Mouse (Mus musculus) frontal cortex, postnatal 14 days (tissue): ENCODE measurements around the gene Rin2.
"Not testable (repeated sequence)": the region's sequence is repeated elsewhere in the genome, so short reads cannot be mapped to it uniquely, and the experiment has no call there.

Experiments used
- DNase-seq, 2 experiments: peaks; one replicate each; pipeline ENCODE4 v3.0.0; 2022; ENCODE audit warnings: low spot score in 2 of 2

The Rin2 gene

GRCm38 (mm10) chr2:145893756-145894155 is 218.7 kb downstream of the Rin2 start:
- no peak for DNase-seq

DNA sequence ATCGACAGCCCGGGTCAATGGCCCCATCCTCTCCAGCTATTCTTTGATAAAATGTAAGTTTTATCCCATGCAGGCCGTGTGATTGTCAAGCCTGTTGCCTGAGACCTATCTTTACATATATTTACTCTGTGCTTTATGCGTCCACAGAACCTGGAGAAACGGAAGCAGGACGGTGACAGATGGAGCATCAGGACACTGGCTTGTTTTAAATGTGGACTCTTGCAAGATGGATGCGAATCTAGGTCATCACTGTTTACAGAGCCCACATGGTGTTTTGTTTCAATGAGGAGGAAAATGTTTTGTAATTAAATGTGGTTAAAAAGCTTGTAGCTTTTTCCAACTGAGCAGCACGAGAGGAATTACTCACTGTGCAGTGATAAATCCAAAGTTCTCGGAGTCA is 223.1 kb downstream of the Rin2 start:
- no peak for DNase-seq

DNA sequence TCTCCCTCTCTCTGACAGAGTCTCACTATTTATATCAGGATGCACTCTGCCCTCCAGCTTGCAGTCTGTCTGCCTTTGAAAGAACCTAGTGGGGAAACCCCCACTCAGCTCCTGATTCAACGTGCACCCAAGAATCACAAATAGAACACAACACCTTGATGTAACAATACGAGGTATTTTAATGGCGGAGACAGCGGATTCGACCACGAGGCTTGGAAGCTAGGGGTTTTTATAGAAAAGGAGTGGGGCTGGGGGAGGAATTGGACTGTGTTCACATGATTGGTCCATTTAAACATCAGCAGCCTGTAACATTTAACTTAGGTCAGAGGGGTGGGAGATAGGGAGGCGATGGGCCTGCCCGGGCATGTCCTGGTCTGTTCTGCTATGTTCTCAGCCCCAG is 225.3 kb downstream of the Rin2 start:
- not testable (repeated sequence) for DNase-seq

DNA sequence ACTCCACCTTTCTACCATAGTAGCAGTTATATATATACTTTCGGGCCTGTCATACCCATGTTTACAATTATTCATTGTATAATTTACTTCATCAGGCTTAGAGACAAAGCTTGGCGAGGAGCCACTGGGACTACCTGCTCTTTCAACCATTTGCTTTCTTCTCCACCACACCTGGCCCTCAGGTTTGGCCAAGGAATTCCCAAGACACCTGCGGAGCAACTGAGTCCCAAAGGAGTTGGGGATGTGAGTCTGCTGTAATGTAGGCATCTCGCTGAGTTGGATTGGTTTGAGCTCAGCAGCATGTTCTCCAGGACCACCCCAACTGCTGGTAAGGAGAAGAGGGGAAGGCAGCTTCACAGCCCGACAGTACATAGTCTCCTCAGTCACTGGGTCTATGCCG is 226.8 kb downstream of the Rin2 start, which contains the start of gene Naa20:
Gene Naa20, plus strand, starts transcription at position 239 of the 400 bp plus-strand sequence.
- no peak for DNase-seq

DNA sequence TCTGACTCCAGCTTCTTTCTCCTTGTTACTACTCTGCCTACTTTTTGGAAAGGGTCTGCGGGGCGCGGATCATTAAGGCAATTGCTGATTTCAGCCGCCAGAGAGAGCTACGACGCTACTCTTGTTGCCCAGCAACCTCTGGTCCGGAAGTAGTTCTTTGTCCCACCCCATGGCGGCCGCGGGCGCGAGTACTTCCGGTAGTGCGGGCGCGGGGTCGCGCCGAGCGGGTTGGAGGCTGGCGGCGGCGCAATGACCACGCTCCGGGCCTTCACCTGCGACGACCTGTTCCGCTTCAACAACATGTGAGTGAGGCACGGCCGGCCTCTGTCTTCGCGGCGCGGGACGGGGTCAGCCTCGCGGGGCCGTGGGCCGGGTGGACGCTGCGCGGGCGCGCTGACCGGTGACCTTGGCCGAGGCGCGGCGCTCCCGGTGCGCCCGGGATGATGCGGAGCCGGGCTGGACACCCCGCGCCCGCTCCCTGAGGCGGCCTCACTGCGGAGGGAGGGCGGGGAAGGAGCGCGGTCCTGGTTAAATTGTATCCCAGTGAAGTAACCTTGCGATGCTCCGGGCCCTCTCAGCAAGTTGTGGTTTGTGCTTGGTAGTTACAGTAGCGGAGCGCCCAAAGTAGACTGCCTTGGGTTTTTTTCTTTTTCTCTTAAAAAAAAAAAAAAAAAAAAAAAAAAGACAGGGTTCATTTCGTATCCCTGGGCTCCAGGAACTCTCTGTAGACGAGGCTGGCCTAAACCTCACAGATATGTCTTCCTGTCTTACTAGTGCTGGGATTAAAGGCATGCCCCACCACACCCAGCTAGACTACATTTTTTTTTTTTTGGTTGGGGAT is 228.3 kb downstream of the Rin2 start:
- peak; percentile 83 to 88 for DNase-seq

DNA sequence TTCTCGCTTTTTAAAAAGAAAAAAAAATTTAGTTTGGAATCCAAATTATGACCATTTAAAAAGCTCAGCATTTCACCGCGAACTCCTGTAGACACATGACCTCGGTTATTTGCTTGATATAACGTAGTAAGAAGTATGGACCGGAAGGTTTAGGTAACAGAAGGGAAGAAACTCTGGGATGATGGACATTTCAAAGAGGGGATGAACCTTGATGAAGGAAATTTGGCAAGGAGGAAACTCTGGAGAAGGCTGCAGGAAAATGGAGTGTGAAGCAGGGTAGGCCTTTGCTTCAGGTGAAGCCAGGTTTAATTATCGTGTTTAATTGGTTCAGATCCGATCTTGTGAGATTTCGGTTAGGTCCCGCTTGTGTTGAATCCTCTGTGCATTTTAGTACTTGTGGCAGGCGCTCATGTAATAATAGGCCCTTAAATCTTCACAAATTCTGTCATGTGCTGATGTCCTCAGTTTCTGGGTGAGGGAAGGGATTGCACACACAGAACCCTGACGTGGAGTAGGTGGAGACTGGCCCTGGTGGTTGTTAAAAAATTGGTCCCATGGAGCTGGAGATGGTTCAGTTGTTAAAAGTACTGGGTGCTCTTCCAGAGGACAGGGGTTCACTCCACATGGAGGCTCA is 229.1 kb downstream of the Rin2 start:
- no peak for DNase-seq

DNA sequence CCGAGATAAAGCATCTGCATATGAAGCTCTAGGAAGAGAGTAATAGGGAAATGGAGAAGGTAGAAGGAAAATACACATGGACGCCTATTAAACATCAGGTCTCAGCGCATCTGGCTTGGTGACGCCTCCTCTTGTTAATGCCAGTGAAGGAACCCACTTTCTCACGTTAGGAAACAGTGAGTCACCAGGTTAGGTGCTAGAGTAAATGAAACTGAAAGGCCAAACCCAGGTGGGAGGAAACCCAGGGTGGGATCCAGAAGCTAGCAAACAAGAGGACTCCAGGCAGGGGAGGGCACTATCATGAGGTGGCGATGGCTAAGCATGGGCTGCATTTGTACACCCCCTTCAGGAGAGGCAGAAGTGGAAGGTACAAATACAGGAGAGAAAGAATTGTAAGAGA is 230.1 kb downstream of the Rin2 start:
- no peak for DNase-seq

DNA sequence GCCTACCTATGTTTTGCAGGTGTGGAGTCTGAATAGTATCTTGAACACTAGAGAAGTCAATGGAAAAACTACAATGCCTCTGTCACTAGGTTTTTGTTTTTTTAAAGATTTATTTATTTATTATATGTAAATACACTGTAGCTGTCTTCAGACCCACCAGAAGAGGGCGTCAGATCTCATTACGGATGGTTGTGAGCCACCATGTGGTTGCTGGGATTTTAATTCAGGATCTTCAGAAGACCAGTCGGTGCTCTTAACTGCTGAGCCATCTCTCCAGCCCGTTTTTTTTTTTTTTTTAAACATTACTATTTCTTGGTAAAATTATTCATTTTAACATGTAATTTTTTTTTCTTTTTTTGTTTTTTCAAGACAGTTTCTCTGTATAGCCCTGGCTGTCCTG is 230.9 kb downstream of the Rin2 start:
- DNase-seq, result not testable (repeated sequence)

- no peak for DNase-seq
These were observed 246.1 kb downstream of the Rin2 start for GRCm38 (mm10) chr2:145920941-145921650.

- DNase-seq, result peak; percentile 91 to 92
These were observed 259.6 kb downstream of the Rin2 start, which contains the start of the genes Cfap61 and Crnkl1 for GRCm38 (mm10) chr2:145934339-145935231. Cfap61 (plus strand) TSS chr2:145934784. Crnkl1 (minus strand) TSS chr2:145935014.

- no peak for DNase-seq
These were observed 262.0 kb downstream of the Rin2 start for GRCm38 (mm10) chr2:145936975-145937374.
